Mouse (Mus musculus) kidney, adult 2 months (tissue): ENCODE results near the gene F5.

Experiments
- CTCF ChIP-seq: fragments of 200-500 bp; conservative IDR thresholded peaks from 2 replicates; pipeline ENCODE4 v1.5.1; 2011; ENCODE audit warnings: low read depth, mild to moderate bottlenecking, control low read depth, low read length, moderate library complexity, mixed read lengths; ENCODE audit not compliant: insufficient read depth, insufficient read length
- POLR2A ChIP-seq: fragments of 200-500 bp; IDR thresholded peaks from one replicate; pipeline ENCODE4 v1.6.1; 2011; ENCODE audit warnings: low read depth, low read length, control low read depth

DNA sequence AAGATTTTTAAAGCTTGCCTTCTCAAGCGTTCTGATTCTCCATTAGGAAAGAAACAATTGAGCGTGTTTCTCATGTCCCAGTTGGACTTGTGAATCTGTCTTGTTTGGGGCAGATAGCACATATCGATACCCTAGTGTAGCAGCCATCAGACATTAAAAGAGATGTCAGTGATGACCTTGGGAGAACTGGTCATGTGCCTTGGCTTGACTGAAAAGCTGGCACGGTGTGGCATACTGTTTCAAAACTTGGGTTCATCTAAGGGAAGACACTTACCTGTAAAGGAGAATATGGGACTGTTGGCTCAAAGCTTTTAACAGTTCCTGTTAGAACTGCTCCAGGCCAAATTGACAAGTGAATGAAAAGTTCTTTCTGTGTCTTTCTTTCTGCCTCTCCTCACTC lies 68.6 kb downstream of the F5 start:
- no peak for TF ChIP-seq CTCF
- no peak for TF ChIP-seq POLR2A
